ENCODE assay signal across 8 mouse cellular contexts in genomic region chr6:149188925-149189257, GRCm38 (mm10). TPM values are rescaled to one million over a fixed set of nuclear protein-coding genes. Genes with fewer than 3 reads are reported as not detected.
DNase-seq lines count a peak whose midpoint lies in the region; ATAC-seq and TF ChIP-seq lines count a peak whose summit lies in the region.

No protein-coding gene starts in this region.

- no peak for TF ChIP-seq CTCF in ES-Bruce4 (IDR thresholded peaks at IDR 0.05; ENCODE audit: low read depth, low read length)
- TF ChIP-seq CTCF in forebrain, postnatal 0 days (IDR thresholded peaks at IDR 0.05; ENCODE audit: low read depth) = no peak

- intact Hi-C loops in heart, postnatal 14 days (cut with DNase I) = loop anchor here (5.0 kb wide), 2 partner anchors 118 to 183 kb away; partner anchors contain the start of gene Resf1
- intact Hi-C loops in gastrocnemius, postnatal 14 days (cut with DNase I; ENCODE audit: low total_unique reads) = loop anchor here (5.0 kb wide), 1 partner anchor 47 kb away; no protein-coding TSS in a partner anchor

- peak overlapping the region; percentile 62 to 86 for H3K4me3 ChIP-seq in heart, embryonic 14.5 days (ENCODE audit: control insufficient read depth in 1 of 2, insufficient read depth in 1 of 2, low read depth in 1 of 2, low read length in 2 of 2)
- H3K4me3 ChIP-seq in ES-Bruce4 (ENCODE audit: low read depth, low read length) = peak overlapping the region; percentile 94
- peak overlapping the region; percentile 72 for H3K4me3 ChIP-seq in forebrain, postnatal 0 days (ENCODE audit: low read depth, low read length)
- H3K4me3 ChIP-seq in liver, embryonic 16.5 days (ENCODE audit: low read depth, low read length) = peak overlapping the region; percentile 76

- H3K27me3 ChIP-seq in heart, embryonic 14.5 days (ENCODE audit: control insufficient read depth, insufficient read depth, low read length) = no peaks in the 10 kb centered on the region
- H3K27me3 ChIP-seq in ES-Bruce4 (ENCODE audit: control insufficient read depth, insufficient read depth, low read length, poor library complexity, severe bottlenecking) = no peaks in the 10 kb centered on the region
- H3K27me3 ChIP-seq in forebrain, postnatal 0 days (ENCODE audit: insufficient read depth, low read length) = no peaks in the 10 kb centered on the region
- H3K27me3 ChIP-seq in liver, embryonic 16.5 days (ENCODE audit: control insufficient read depth, insufficient read depth, low read depth, low read length) = no peaks in the 10 kb centered on the region

- no peak for TF ChIP-seq EP300 in ES-Bruce4 (IDR thresholded peaks at IDR 0.05; ENCODE audit: insufficient read depth, low read depth, low read length)

- H3K9ac ChIP-seq in heart, embryonic 14.5 days (ENCODE audit: low read length) = peak overlapping the region; percentile 97
- H3K9ac ChIP-seq in ES-Bruce4 (ENCODE audit: low read depth, poor library complexity, severe bottlenecking) = no peak overlapping the region
- peak overlapping the region; percentile 93 for H3K9ac ChIP-seq in forebrain, postnatal 0 days
- H3K9ac ChIP-seq in liver, embryonic 16.5 days (ENCODE audit: low read depth, low read length) = peak overlapping the region; percentile 77

- peak overlapping the region; percentile 61 to 95; a peak in 3 of 4 replicates for H3K27ac ChIP-seq in heart, embryonic 14.5 days (replicated peaks in 1 of 2; ENCODE audit: control insufficient read depth in 1 of 2, insufficient read depth in 1 of 2, low read depth in 2 of 2, low read length in 2 of 2)
- no peak overlapping the region for H3K27ac ChIP-seq in ES-Bruce4 (ENCODE audit: insufficient read depth, low read length)
- H3K27ac ChIP-seq in forebrain, postnatal 0 days (ENCODE audit: low read depth, low read length) = peak overlapping the region; percentile 92
- peak overlapping the region; percentile 87 for H3K27ac ChIP-seq in liver, embryonic 16.5 days (ENCODE audit: low read length)

- H3K9me3 ChIP-seq in heart, embryonic 14.5 days (ENCODE audit: control insufficient read depth, low read length) = no peaks in the 10 kb centered on the region
- H3K9me3 ChIP-seq in ES-Bruce4 (replicated peaks; ENCODE audit: control insufficient read depth, insufficient read depth, low read length, poor library complexity, severe bottlenecking) = peaks cover 30% of the 10 kb centered on the region
- no peaks in the 10 kb centered on the region for H3K9me3 ChIP-seq in forebrain, postnatal 0 days (ENCODE audit: low read length)
- H3K9me3 ChIP-seq in liver, embryonic 16.5 days (replicated peaks; ENCODE audit: control insufficient read depth, low read length) = no peaks in the 10 kb centered on the region

- H3K4me2 ChIP-seq in heart, embryonic 14.5 days (ENCODE audit: low read length) = peak overlapping the region; percentile 76
- peak overlapping the region; percentile 68 for H3K4me2 ChIP-seq in forebrain, postnatal 0 days (ENCODE audit: low read depth)
- peak overlapping the region; percentile 69 for H3K4me2 ChIP-seq in liver, embryonic 16.5 days (ENCODE audit: low read depth, low read length)

- H3K4me1 ChIP-seq in heart, embryonic 14.5 days (ENCODE audit: control insufficient read depth in 2 of 2, insufficient read depth in 2 of 2, low read length in 2 of 2) = peaks cover 2 to 13% of the 10 kb centered on the region in 2 experiments; a peak in 3 of 4 replicates
- peaks cover 3% of the 10 kb centered on the region for H3K4me1 ChIP-seq in ES-Bruce4 (ENCODE audit: control insufficient read depth, insufficient read depth, low read length)
- peaks cover 9% of the 10 kb centered on the region for H3K4me1 ChIP-seq in forebrain, postnatal 0 days (ENCODE audit: insufficient read depth)
- H3K4me1 ChIP-seq in liver, embryonic 16.5 days (ENCODE audit: control insufficient read depth, low read depth, low read length) = peaks cover 25% of the 10 kb centered on the region

- H3K36me3 ChIP-seq in heart, embryonic 14.5 days (ENCODE audit: control insufficient read depth, insufficient read depth, low read length) = peaks cover 5% of the 10 kb centered on the region; the same call in 1 of the 2 replicates
- peaks cover 2% of the 10 kb centered on the region; the same call in 1 of the 2 replicates for H3K36me3 ChIP-seq in ES-Bruce4 (ENCODE audit: control insufficient read depth, insufficient read depth, low read length, poor library complexity, severe bottlenecking)
- H3K36me3 ChIP-seq in forebrain, postnatal 0 days (ENCODE audit: insufficient read depth) = no peaks in the 10 kb centered on the region
- no peaks in the 10 kb centered on the region for H3K36me3 ChIP-seq in liver, embryonic 16.5 days (ENCODE audit: control insufficient read depth, insufficient read depth)

- ATAC-seq in heart, embryonic 14.5 days (ENCODE audit: insufficient number of reproducible peaks, insufficient read depth, low FRiP score, low read depth) = peak; percentile 67
- ATAC-seq in forebrain, postnatal 0 days = peak; percentile 70
- no peak; the same call in 1 of the 2 replicates for ATAC-seq in liver, embryonic 16.5 days (ENCODE audit: low read depth)

- 36% methylated on average over 8 of the region's 8 CpGs for WGBS in heart, embryonic 14.5 days
- 37% methylated on average over 8 of the region's 8 CpGs for WGBS in forebrain, postnatal 0 days
- 33% methylated on average over 8 of the region's 8 CpGs for WGBS in liver, embryonic 16.5 days (ENCODE audit: insufficient replicate concordance)

- DNase-seq in heart, postnatal 14 days = no peak
- no peak for DNase-seq in forebrain, postnatal 0 days
- no peak for DNase-seq in gastrocnemius, postnatal 14 days
- DNase-seq in urinary bladder, postnatal 4 days (ENCODE audit: low spot score in 2 of 2) = no peak
- no peak for DNase-seq in layer of hippocampus, adult 9-10 months (ENCODE audit: low spot score)

- no peak for TF ChIP-seq POLR2A in ES-Bruce4 (IDR thresholded peaks at IDR 0.05; ENCODE audit: insufficient read depth, low read length)

RNA-seq across cellular contexts. Expression of gene Amn1, which starts 0.4 kb away (rescaled TPM):
- 25.9 and 27.2 TPM in 2 replicates for polyA plus RNA-seq in heart, embryonic 14.5 days (2014; fragmentation: Nextera tagmentation; extraction: Ambion mirVana)
- 10 to 100 TPM; 19.5 to 21.7 TPM for total RNA-seq in heart, postnatal 14 days (2021)
- 26.2 and 30.4 TPM in 2 replicates for polyA plus RNA-seq in ES-Bruce4 (2011; ENCODE audit: insufficient read depth, insufficient read length, low read depth, missing spikeins)
- 64.8 and 80.2 TPM in 2 replicates for total RNA-seq in forebrain, postnatal 0 days (2014; rRNA removed)
- 93.8 and 101 TPM in 2 replicates for polyA plus RNA-seq in forebrain, postnatal 0 days (2015; fragmentation: Nextera tagmentation; extraction: Ambion mirVana)
- polyA plus RNA-seq in liver, embryonic 16.5 days (2015; fragmentation: Nextera tagmentation; extraction: Ambion mirVana) = 7.3 and 8.3 TPM in 2 replicates
- total RNA-seq in gastrocnemius, postnatal 14 days (2021) = 10 to 100 TPM; 10.0 to 12.5 TPM

RNA-seq across cellular contexts. Expression of gene Etfbkmt, which starts 49.2 kb away (rescaled TPM):
- polyA plus RNA-seq in heart, embryonic 14.5 days (2014; fragmentation: Nextera tagmentation; extraction: Ambion mirVana) = 12.8 and 15.5 TPM in 2 replicates
- 10 to 100 TPM; 31.2 to 31.9 TPM for total RNA-seq in heart, postnatal 14 days (2021)
- 24.5 and 25.8 TPM in 2 replicates for polyA plus RNA-seq in ES-Bruce4 (2011; ENCODE audit: insufficient read depth, insufficient read length, low read depth, missing spikeins)
- 4.4 and 5.7 TPM in 2 replicates for total RNA-seq in forebrain, postnatal 0 days (2014; rRNA removed)
- 6.5 and 6.9 TPM in 2 replicates for polyA plus RNA-seq in forebrain, postnatal 0 days (2015; fragmentation: Nextera tagmentation; extraction: Ambion mirVana)
- 13.3 and 15.7 TPM in 2 replicates for polyA plus RNA-seq in liver, embryonic 16.5 days (2015; fragmentation: Nextera tagmentation; extraction: Ambion mirVana)
- total RNA-seq in gastrocnemius, postnatal 14 days (2021) = 10 to 100 TPM in 1 of 2 experiments, 1 to 10 TPM in 1; 7.6 to 15.0 TPM

RNA-seq across cellular contexts. Expression of gene Gm10203, which starts 58.9 kb away (rescaled TPM):
- polyA plus RNA-seq in heart, embryonic 14.5 days (2014; fragmentation: Nextera tagmentation; extraction: Ambion mirVana) = not detected in 2 replicates
- total RNA-seq in heart, postnatal 14 days (2021) = not detected
- polyA plus RNA-seq in ES-Bruce4 (2011; ENCODE audit: insufficient read depth, insufficient read length, low read depth, missing spikeins) = not detected in 2 replicates
- not detected in 2 replicates for total RNA-seq in forebrain, postnatal 0 days (2014; rRNA removed)
- polyA plus RNA-seq in forebrain, postnatal 0 days (2015; fragmentation: Nextera tagmentation; extraction: Ambion mirVana) = not detected in 2 replicates
- polyA plus RNA-seq in liver, embryonic 16.5 days (2015; fragmentation: Nextera tagmentation; extraction: Ambion mirVana) = not detected in 2 replicates
- total RNA-seq in gastrocnemius, postnatal 14 days (2021) = not detected
